Mouse (Mus musculus): ENCODE measurements around the gene Cnep1r1.

Cnep1r1 gene

GRCm38 (mm10) chr8:88118456-88119036 lies at the start of gene Cnep1r1:
Cnep1r1 (plus strand) TSS chr8:88118769.
- peak; percentile 96 to 97 for DNase-seq (ENCODE audit: low spot score in 2 of 2)

- DNase-seq (ENCODE audit: low spot score in 2 of 2) = no peak
Observed at GRCm38 (mm10) chr8:88082183-88082582, 36.4 kb upstream of the Cnep1r1 start.

GRCm38 (mm10) chr8:88088006-88088405 lies 30.6 kb upstream of the Cnep1r1 start:
- no peak for DNase-seq (ENCODE audit: low spot score in 2 of 2)

- DNase-seq (ENCODE audit: low spot score in 2 of 2) = no peak
Observed at GRCm38 (mm10) chr8:88091661-88092060, 26.9 kb upstream of the Cnep1r1 start.

GRCm38 (mm10) chr8:88093367-88093766 lies 25.2 kb upstream of the Cnep1r1 start:
- no peak for DNase-seq (ENCODE audit: low spot score in 2 of 2)

GRCm38 (mm10) chr8:88098856-88099255 lies 19.7 kb upstream of the Cnep1r1 start:
- DNase-seq (ENCODE audit: low spot score in 2 of 2) = no peak

GRCm38 (mm10) chr8:88099526-88099925 lies 19.0 kb upstream of the Cnep1r1 start:
- peak; percentile 1 to 8 for DNase-seq (ENCODE audit: low spot score in 2 of 2)

GRCm38 (mm10) chr8:88109241-88109640 lies 9.3 kb upstream of the Cnep1r1 start:
- no peak for DNase-seq (ENCODE audit: low spot score in 2 of 2)

- DNase-seq (ENCODE audit: low spot score in 2 of 2) = peak in 1 of 2 experiments; percentile 26
Observed at GRCm38 (mm10) chr8:88119076-88119475, 507 bp downstream of the Cnep1r1 start.

GRCm38 (mm10) chr8:88124850-88125249 lies 6.3 kb downstream of the Cnep1r1 start:
- DNase-seq (ENCODE audit: low spot score in 2 of 2) = peak in 1 of 2 experiments; percentile 4

GRCm38 (mm10) chr8:88129397-88129796 lies 10.8 kb downstream of the Cnep1r1 start:
- DNase-seq (ENCODE audit: low spot score in 2 of 2) = no peak

GRCm38 (mm10) chr8:88130754-88131317 lies 12.3 kb downstream of the Cnep1r1 start:
- no peak for DNase-seq (ENCODE audit: low spot score in 2 of 2)

- peak; percentile 88 to 90 for DNase-seq (ENCODE audit: low spot score in 2 of 2)
Observed at GRCm38 (mm10) chr8:88137748-88138484, 19.3 kb downstream of the Cnep1r1 start, which contains the start of gene Heatr3. Heatr3 (plus strand) TSS chr8:88137855.

GRCm38 (mm10) chr8:88139256-88139655 lies 20.7 kb downstream of the Cnep1r1 start:
- no peak for DNase-seq (ENCODE audit: low spot score in 2 of 2)

GRCm38 (mm10) chr8:88141629-88142028 lies 23.1 kb downstream of the Cnep1r1 start:
- no peak for DNase-seq (ENCODE audit: low spot score in 2 of 2)

- no peak for DNase-seq (ENCODE audit: low spot score in 2 of 2)
Observed at GRCm38 (mm10) chr8:88144041-88144440, 25.5 kb downstream of the Cnep1r1 start.

GRCm38 (mm10) chr8:88150910-88151371 lies 32.4 kb downstream of the Cnep1r1 start:
- no peak for DNase-seq (ENCODE audit: low spot score in 2 of 2)

GRCm38 (mm10) chr8:88160237-88160995 lies 41.8 kb downstream of the Cnep1r1 start:
- no peak for DNase-seq (ENCODE audit: low spot score in 2 of 2)

GRCm38 (mm10) chr8:88161439-88161838 lies 42.9 kb downstream of the Cnep1r1 start:
- peak; percentile 47 to 54 for DNase-seq (ENCODE audit: low spot score in 2 of 2)

- peak; percentile 36 to 49 for DNase-seq (ENCODE audit: low spot score in 2 of 2)
Observed at GRCm38 (mm10) chr8:88175264-88175663, 56.7 kb downstream of the Cnep1r1 start.

- no peak for DNase-seq (ENCODE audit: low spot score in 2 of 2)
Observed at GRCm38 (mm10) chr8:88177291-88177690, 58.7 kb downstream of the Cnep1r1 start.

GRCm38 (mm10) chr8:88183121-88183520 lies 64.6 kb downstream of the Cnep1r1 start:
- DNase-seq (ENCODE audit: low spot score in 2 of 2) = no peak
